Mouse (Mus musculus) lung, adult 2 months (tissue): ENCODE data around the gene Elf1.

Experiments
- CTCF ChIP-seq: fragments of 200-500 bp; IDR thresholded peaks from 2 replicates; pipeline ENCODE4 v1.5.1; 2011; ENCODE audit warnings: mild to moderate bottlenecking, low read length, control low read depth; ENCODE audit not compliant: insufficient read depth
- POLR2A ChIP-seq: fragments of 200-500 bp; IDR thresholded peaks from 2 replicates; pipeline ENCODE4 v1.6.1; 2011; ENCODE audit warnings: low read depth, mild to moderate bottlenecking, control low read depth, low read length, borderline replicate concordance; ENCODE audit errors: extremely low read depth

- TF ChIP-seq CTCF, result no peak
- TF ChIP-seq POLR2A, result no peak
These were observed 92.6 kb downstream of the Elf1 start for GRCm38 (mm10) chr14:79573482-79574191.
